Mouse (Mus musculus) stomach, embryonic 14.5 days (tissue): ENCODE data around the gene Sipa1l1. TPM values are rescaled to one million over a fixed set of nuclear protein-coding genes. Genes with fewer than 3 reads are reported as not detected.

ENCODE experiments used
- ATAC-seq: fragments of 200-750 bp; cut with Nextera tagmentation; 2 replicates; pipeline ENCODE4 v1.8.0; 2017; ENCODE audit warnings: low read depth, moderate TSS enrichment; ENCODE audit not compliant: insufficient number of reproducible peaks, insufficient read depth, low FRiP score
- H3K27ac ChIP-seq: fragments of 300-500 bp; sonication (generic); 2 replicates; pipeline ENCODE4 v1.5.1; 2014; ENCODE audit warnings: mild to moderate bottlenecking, low read length, moderate library complexity, mixed read lengths
- H3K27me3 ChIP-seq: fragments of 300-500 bp; sonication (generic); 2 replicates; pipeline ENCODE4 v1.6.1; 2014; ENCODE audit warnings: low read length, control low read depth, mixed read lengths; ENCODE audit not compliant: control insufficient read depth, insufficient read depth
- H3K36me3 ChIP-seq: fragments of 300-500 bp; sonication (generic); 2 replicates; pipeline ENCODE4 v1.6.1; 2014; ENCODE audit warnings: mild to moderate bottlenecking, control low read depth, low read length, moderate library complexity, mixed read lengths; ENCODE audit not compliant: control insufficient read depth, insufficient read depth
- H3K4me1 ChIP-seq: fragments of 300-500 bp; sonication (generic); 2 replicates; pipeline ENCODE4 v1.6.1; 2014; ENCODE audit warnings: low read length, control low read depth, mixed read lengths; ENCODE audit not compliant: control insufficient read depth, insufficient read depth
- H3K4me2 ChIP-seq: fragments of 300-500 bp; sonication (generic); replicated peaks from 2 replicates; pipeline ENCODE4 v1.6.1; 2014; ENCODE audit warnings: low read depth, low read length, control low read depth
- H3K4me3 ChIP-seq: fragments of 300-500 bp; sonication (generic); 2 replicates; pipeline ENCODE4 v1.5.1; 2014; ENCODE audit warnings: low read depth, low read length, control low read depth
- H3K9ac ChIP-seq: fragments of 300-500 bp; sonication (generic); replicated peaks from 2 replicates; pipeline ENCODE4 v1.6.1; 2014; ENCODE audit warnings: low read depth, mild to moderate bottlenecking, control low read depth, low read length, moderate library complexity, mixed read lengths
- H3K9me3 ChIP-seq: fragments of 300-500 bp; sonication (generic); 2 replicates; pipeline ENCODE4 v1.6.1; 2016; ENCODE audit warnings: low read depth, low read length, control low read depth; ENCODE audit not compliant: control insufficient read depth
- WGBS: fragments of 180-500 bp; shearing (Covaris S2); extraction: QIAGEN DNeasy Blood & Tissue Kit; methylation state at CpG from one replicate; pipeline ENCODE4 v1.1.7; 2014; 5-methylcytosine and 5-hydroxymethylcytosine counted together
- polyA plus RNA-seq: library from polyadenylated mRNA; unstranded; fragments of >200 nt; fragmentation: Nextera tagmentation; extraction: Ambion mirVana; gene quantifications from 2 replicates; pipeline ENCODE4 v1.2.1, GENCODE M21; 2014

The Sipa1l1 gene
- polyA plus RNA-seq, 1 experiment from 2014 or later: 44.0 TPM

DNA sequence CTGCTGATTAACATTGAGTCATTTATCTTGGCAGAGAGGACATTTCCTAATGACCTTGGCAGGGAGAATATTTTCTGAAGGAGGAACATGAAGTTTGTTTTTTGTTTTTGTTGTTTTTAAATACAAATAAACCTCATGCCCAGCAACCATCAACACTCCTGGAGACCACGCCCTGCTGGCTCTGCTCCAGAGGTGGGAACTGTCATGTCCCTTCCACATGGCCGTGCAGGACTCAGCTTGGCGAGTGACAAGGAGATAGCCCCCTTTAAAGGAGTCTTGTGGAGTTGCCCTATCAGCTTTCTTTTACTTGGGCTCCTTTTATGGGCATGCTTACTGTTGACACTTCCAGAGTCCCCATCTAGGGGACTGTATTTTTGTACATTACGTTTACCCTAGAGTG, 136.9 kb downstream of the Sipa1l1 start:
- no peak overlapping the region for H3K27ac ChIP-seq
- no peak for ATAC-seq
- H3K4me2 ChIP-seq: no peak overlapping the region
- 82% methylated on average over 4 of the region's 4 CpGs for WGBS
- H3K9me3 ChIP-seq: no peaks in the 10 kb centered on the region
- H3K4me1 ChIP-seq: no peaks in the 10 kb centered on the region; the same call in 1 of the 2 replicates
- no peaks in the 10 kb centered on the region for H3K27me3 ChIP-seq
- H3K9ac ChIP-seq: no peak overlapping the region
- H3K4me3 ChIP-seq: no peak overlapping the region
- H3K36me3 ChIP-seq: no peaks in the 10 kb centered on the region

- H3K36me3 ChIP-seq: no peaks in the 10 kb centered on the region
- 83% methylated on average over 2 of the region's 2 CpGs for WGBS
- H3K4me3 ChIP-seq: no peak overlapping the region
- H3K4me2 ChIP-seq: no peak overlapping the region
- no peaks in the 10 kb centered on the region; the same call in 1 of the 2 replicates for H3K4me1 ChIP-seq
- no peak overlapping the region for H3K27ac ChIP-seq
- no peaks in the 10 kb centered on the region for H3K27me3 ChIP-seq
- no peak overlapping the region for H3K9ac ChIP-seq
- no peaks in the 10 kb centered on the region for H3K9me3 ChIP-seq
- ATAC-seq: no peak
Observed at GRCm38 (mm10) chr12:82311593-82311992, 142.5 kb downstream of the Sipa1l1 start.

DNA sequence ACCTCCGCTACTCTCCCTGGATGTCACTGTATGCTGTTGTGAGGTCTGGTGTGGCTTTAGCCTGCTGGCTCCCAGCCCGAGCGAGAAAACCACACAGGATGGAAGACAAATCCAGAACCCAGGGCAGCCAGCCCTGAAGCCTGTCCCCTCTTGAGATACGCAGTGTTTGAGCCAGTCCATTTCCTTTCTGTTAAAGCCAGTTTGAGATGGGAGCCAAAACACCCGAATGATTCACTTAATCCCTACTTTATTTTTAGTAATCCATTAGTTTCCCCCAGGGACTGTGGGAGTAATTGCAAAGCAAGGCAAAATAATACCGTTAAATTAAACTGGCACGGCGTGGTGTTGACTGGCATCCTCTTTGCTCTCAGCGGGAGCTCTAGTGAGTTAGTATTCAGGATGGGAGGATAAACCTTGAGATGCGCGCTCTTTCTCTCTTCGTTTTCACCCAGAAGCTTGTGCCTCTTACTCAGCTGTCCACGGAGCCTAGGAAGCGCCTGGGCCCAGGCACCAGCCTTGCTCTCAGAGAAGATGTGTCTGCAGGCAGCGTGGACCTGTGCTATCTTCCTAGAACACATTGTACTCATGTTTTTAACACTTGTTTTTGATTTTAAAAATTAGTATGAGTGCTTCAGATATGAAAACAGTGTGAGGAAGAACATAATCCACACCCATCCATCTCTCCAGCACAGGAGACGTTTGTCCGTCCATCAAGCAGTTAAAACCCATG, 143.1 kb downstream of the Sipa1l1 start:
- Histone ChIP-seq H3K4me1 (no peaks in the 10 kb centered on the region; the same call in 1 of the 2 replicates), H3K9ac (no peak overlapping the region), H3K4me3 (no peak overlapping the region), H3K9me3 (no peaks in the 10 kb centered on the region), H3K27ac (no peak overlapping the region), H3K27me3 (no peaks in the 10 kb centered on the region), H3K4me2 (no peak overlapping the region), H3K36me3 (no peaks in the 10 kb centered on the region)
- 84% methylated on average over 17 of the region's 17 CpGs for WGBS
- ATAC-seq: no peak

DNA sequence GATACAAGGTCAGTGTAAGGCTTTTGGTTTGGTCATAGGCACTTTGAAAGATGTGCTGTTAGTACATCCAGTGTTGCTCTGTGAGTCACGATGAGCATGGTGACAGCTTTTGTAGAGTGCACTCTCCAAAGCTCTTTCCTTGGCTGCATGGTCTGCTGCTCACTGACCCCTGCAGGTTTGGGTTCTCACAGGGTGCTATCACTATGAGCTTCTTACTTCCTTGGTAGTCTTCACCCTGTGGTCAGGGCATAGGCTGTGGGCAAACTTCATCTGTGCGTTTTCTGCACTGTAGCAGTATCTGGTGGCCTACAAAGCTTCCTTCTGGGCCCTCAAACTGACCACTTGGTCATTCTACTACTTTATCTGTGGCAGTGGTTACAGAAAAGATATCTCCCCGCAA, 144.0 kb downstream of the Sipa1l1 start:
- Histone ChIP-seq H3K4me1 (no peaks in the 10 kb centered on the region; the same call in 1 of the 2 replicates), H3K9ac (no peak overlapping the region), H3K36me3 (no peaks in the 10 kb centered on the region), H3K4me2 (no peak overlapping the region), H3K27me3 (no peaks in the 10 kb centered on the region), H3K27ac (no peak overlapping the region), H3K4me3 (no peak overlapping the region), H3K9me3 (no peaks in the 10 kb centered on the region)
- 91% methylated on average over 3 of the region's 3 CpGs for WGBS
- no peak for ATAC-seq

DNA sequence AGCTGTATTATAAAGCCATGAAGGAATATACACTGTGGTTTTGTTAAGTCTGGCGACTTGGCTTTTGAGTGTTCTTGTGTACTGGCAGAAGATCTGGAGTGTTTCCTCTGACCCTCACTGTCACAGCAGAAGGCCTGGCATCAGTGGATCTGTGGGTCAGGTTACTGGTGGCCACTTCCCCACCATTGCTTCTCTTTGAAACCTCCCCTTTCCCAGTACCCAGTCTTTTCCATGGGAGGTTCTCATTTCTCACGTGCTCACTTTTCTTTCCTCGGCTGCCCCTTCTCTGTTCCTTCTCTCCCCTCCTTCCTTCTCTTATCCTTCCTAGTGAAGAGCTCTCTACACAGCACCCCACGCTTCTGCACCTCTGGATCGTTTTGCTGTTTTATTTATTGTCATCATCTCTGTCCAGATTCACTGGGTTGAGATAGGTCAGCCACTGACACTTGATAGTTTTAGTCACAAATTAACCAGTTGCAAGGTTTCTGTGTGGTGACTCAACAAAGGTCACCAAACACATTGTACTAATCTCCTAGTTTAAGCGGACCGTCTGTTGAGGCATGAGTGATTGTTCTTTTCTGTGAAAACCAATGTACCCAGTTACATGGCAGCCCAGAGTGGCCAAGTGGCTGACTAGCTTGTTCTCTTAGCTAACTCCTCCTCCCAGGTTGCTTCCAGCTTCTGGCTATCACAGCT, 150.5 kb downstream of the Sipa1l1 start:
- no peak for ATAC-seq
- Histone ChIP-seq H3K27ac (no peak overlapping the region), H3K4me1 (no peaks in the 10 kb centered on the region), H3K9ac (no peak overlapping the region), H3K9me3 (no peaks in the 10 kb centered on the region), H3K4me2 (no peak overlapping the region), H3K36me3 (no peaks in the 10 kb centered on the region), H3K4me3 (no peak overlapping the region), H3K27me3 (no peaks in the 10 kb centered on the region)
- 68% methylated on average over 7 of the region's 7 CpGs for WGBS

DNA sequence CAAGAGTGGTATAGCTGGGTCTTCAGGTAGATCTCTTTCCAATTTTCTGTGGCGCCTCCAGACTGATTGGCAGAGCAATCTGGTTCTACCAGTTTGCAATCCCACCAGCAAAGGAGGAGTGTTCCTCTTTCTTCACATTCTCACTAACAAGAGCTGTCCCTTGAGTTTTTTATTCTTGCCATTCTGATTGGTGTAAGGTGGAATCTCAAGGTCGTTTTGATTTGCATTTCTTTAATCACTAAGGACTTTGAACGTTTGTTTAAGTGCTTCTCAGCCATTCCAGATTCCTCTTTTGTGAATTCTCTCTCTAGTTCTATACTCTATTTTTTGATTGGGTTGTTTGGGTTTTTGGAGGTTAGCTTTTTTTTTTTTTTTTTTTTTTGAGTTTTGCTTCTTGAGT, 151.1 kb downstream of the Sipa1l1 start:
- H3K4me1 ChIP-seq: no peaks in the 10 kb centered on the region
- no peaks in the 10 kb centered on the region for H3K9me3 ChIP-seq
- no peaks in the 10 kb centered on the region for H3K27me3 ChIP-seq
- no peak overlapping the region for H3K4me3 ChIP-seq
- H3K4me2 ChIP-seq: no peak overlapping the region
- H3K9ac ChIP-seq: no peak overlapping the region
- no peak overlapping the region for H3K27ac ChIP-seq
- H3K36me3 ChIP-seq: no peaks in the 10 kb centered on the region
- ATAC-seq: no peak
- 49% methylated on average over 3 of the region's 3 CpGs for WGBS

DNA sequence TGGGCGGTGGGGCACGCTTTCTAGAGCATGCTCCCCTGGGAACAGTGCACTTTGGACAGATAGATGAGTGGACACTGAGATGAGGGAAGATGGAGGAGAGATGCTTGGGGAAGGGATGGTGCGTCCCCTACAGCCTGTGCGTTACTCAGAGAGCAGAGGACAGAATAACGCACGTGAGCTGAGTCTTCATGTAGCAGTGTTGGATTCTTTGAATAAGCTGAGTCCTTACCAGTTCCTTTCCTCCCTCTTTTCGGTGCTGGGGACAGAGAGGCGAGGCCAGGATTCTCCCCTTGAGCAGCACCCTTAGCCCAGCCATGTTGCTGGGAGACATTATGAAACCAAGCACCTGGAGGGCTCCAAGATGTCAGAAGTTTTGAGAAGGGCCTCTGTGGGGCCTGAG, 152.3 kb downstream of the Sipa1l1 start:
- WGBS: 90% methylated on average over 8 of the region's 8 CpGs
- Histone ChIP-seq H3K4me1 (no peaks in the 10 kb centered on the region), H3K36me3 (no peaks in the 10 kb centered on the region), H3K9me3 (no peaks in the 10 kb centered on the region), H3K27me3 (no peaks in the 10 kb centered on the region), H3K27ac (no peak overlapping the region), H3K4me2 (no peak overlapping the region), H3K4me3 (no peak overlapping the region), H3K9ac (no peak overlapping the region)
- no peak for ATAC-seq

DNA sequence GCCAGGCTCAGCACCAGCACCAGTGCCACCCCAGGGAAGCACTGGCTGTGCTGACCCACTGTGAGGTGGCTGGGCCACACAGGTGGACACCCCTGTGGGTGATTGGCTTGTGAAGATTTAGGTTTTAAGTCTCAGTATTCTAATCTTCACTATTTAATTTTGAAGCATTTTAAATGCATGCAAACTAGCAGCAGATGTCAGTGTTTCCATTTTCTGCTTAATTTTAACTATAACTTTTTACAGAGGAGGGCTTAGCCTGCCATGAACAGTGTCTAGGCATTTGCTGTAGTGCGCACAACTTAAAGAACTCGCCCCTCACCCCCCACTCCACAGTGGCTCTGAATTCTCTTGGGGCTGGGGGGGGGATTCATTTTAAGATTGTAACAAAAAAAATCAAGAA, 152.7 kb downstream of the Sipa1l1 start:
- no peak overlapping the region for H3K4me2 ChIP-seq
- no peak overlapping the region for H3K9ac ChIP-seq
- 90% methylated on average over 2 of the region's 2 CpGs for WGBS
- no peaks in the 10 kb centered on the region for H3K9me3 ChIP-seq
- H3K4me3 ChIP-seq: no peak overlapping the region
- H3K27me3 ChIP-seq: no peaks in the 10 kb centered on the region
- ATAC-seq: no peak
- no peaks in the 10 kb centered on the region for H3K36me3 ChIP-seq
- no peak overlapping the region for H3K27ac ChIP-seq
- no peaks in the 10 kb centered on the region for H3K4me1 ChIP-seq
